Mouse (Mus musculus) liver, embryonic 14.5 days (tissue): ENCODE data around the gene Rtn4rl1. TPM values are rescaled to one million over a fixed set of nuclear protein-coding genes. Genes with fewer than 3 reads are reported as not detected.

Source experiments
- ATAC-seq: fragments of 200-750 bp; cut with Nextera tagmentation; 2 replicates; pipeline ENCODE4 v1.8.0; 2017; ENCODE audit warnings: moderate number of reproducible peaks, mild to moderate bottlenecking, moderate library complexity; ENCODE audit not compliant: insufficient read depth
- DNase-seq, 3 experiments: peaks; one replicate each; pipeline ENCODE4 v3.0.0-alpha.2; 2012 to 2013; ENCODE audit warnings: low read depth in 3 of 3, low spot score in 3 of 3
- H3K27ac ChIP-seq: fragments of 300-500 bp; sonication (generic); 2 replicates; pipeline ENCODE4 v1.5.1; 2014; ENCODE audit warnings: moderate library complexity, mild to moderate bottlenecking, control low read depth, inconsistent platforms
- H3K27me3 ChIP-seq: fragments of 300-500 bp; sonication (generic); 2 replicates; pipeline ENCODE4 v1.6.1; 2014; ENCODE audit warnings: mild to moderate bottlenecking, low read length, moderate library complexity; ENCODE audit not compliant: control insufficient read depth, insufficient read depth
- H3K36me3 ChIP-seq: fragments of 300-500 bp; sonication (generic); replicated peaks from 2 replicates; pipeline ENCODE4 v1.6.1; 2014; ENCODE audit warnings: low read depth; ENCODE audit not compliant: control insufficient read depth, insufficient read depth
- H3K4me1 ChIP-seq, 2 experiments: fragments of 200-500 bp in 1 of 2; fragments of 300-500 bp in 1 of 2; sonication (generic) in 1 of 2; replicated peaks; 2 replicates each; pipeline ENCODE4 v1.6.1; 2012 to 2014; ENCODE audit warnings: antibody characterized with exemption in 1 of 2, inconsistent platforms in 1 of 2, low read length in 1 of 2; ENCODE audit not compliant: control insufficient read depth in 2 of 2, insufficient read depth in 2 of 2
- H3K4me2 ChIP-seq: fragments of 300-500 bp; sonication (generic); 2 replicates; pipeline ENCODE4 v1.6.1; 2014; ENCODE audit warnings: low read depth, mild to moderate bottlenecking, control low read depth, moderate library complexity
- H3K4me3 ChIP-seq, 2 experiments: fragments of 200-500 bp in 1 of 2; fragments of 300-500 bp in 1 of 2; sonication (generic) in 1 of 2; 2 replicates each; pipeline ENCODE4 v1.5.1; 2012 to 2014; ENCODE audit warnings: low read depth in 2 of 2, low read length in 2 of 2, mild to moderate bottlenecking in 2 of 2, control low read depth in 1 of 2, inconsistent platforms in 1 of 2, moderate library complexity in 1 of 2; ENCODE audit not compliant: insufficient read depth in 1 of 2
- H3K9ac ChIP-seq: fragments of 300-500 bp; sonication (generic); replicated peaks from 2 replicates; pipeline ENCODE4 v1.6.1; 2014; ENCODE audit warnings: mild to moderate bottlenecking, control low read depth, moderate library complexity
- H3K9me3 ChIP-seq: fragments of 300-500 bp; sonication (generic); 2 replicates; pipeline ENCODE4 v1.6.1; 2016; ENCODE audit warnings: low read length, mixed read lengths; ENCODE audit not compliant: control insufficient read depth
- CTCF ChIP-seq: IDR thresholded peaks from 2 replicates; pipeline ENCODE4 v1.5.1; 2016; ENCODE audit warnings: antibody characterized with exemption, low read depth, control low read depth
- EP300 ChIP-seq: IDR thresholded peaks from 2 replicates; pipeline ENCODE4 v1.6.1; 2016; ENCODE audit warnings: antibody characterized with exemption, low read depth
- WGBS: fragments of 180-500 bp; shearing (Covaris S2); extraction: QIAGEN DNeasy Blood & Tissue Kit; methylation state at CpG from one replicate; pipeline ENCODE4 v1.1.7; 2014; ENCODE audit not compliant: insufficient replicate concordance; 5-methylcytosine and 5-hydroxymethylcytosine counted together
- polyA plus RNA-seq, 2 experiments: library from polyadenylated mRNA; depleted of rRNA in 1 of 2; stranded (reverse) in 1 of 2; unstranded in 1 of 2; fragments of >200 nt; fragmentation: Nextera tagmentation in 1 of 2; extraction: Ambion mirVana in 1 of 2; gene quantifications; 2 replicates each; pipeline versions ENCODE4 v1.2.1 to v1.2.3; 2012 to 2014

The Rtn4rl1 gene
- polyA plus RNA-seq, 2 experiments: 0.56 to 0.98 TPM

DNA sequence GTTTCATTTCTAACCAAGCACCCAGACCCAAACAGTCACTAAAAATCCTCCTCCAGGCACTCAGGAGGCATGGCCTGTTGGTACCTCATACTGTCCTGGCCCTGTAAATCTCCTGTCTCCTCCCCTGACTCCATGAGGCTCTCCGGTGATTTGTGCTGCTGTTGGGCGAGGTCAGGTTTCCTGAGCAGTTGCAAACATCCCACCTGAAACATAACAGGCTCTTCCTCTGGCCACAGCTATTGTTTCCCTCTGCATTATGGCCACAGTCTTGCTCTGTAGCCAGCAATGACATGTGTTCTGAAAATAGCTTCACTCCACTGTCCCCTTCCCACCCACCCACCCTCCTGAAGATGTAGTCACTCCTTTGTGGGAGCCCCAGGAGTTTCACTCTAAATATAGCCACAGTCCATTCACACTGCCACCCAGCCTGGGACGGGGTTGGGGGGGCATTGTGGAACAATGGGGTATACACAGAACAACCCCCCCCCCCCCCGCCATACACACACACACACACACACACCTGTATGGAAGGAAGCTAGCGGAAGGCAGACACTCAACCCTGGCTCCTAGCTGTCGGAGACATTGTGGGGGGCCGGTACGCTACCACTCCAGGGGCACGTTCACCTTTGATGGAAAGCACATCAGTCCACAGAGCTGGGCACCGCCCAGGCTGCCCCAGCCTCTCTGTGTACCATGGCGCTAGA is 45.1 kb upstream of the Rtn4rl1 start:
- no peak overlapping the region for H3K4me3 ChIP-seq
- 76% methylated on average over 11 of the region's 11 CpGs for WGBS
- H3K9me3 ChIP-seq: no peaks in the 10 kb centered on the region
- ATAC-seq (no peak), DNase-seq (no peak)
- no peak overlapping the region for H3K9ac ChIP-seq
- TF ChIP-seq CTCF (no peak), EP300 (no peak)
- H3K4me1 ChIP-seq: peaks cover 0 to 10% of the 10 kb centered on the region in 2 experiments; a peak in 2 of 4 replicates
- no peak overlapping the region for H3K27ac ChIP-seq
- H3K4me2 ChIP-seq: no peak overlapping the region
- no peaks in the 10 kb centered on the region for H3K27me3 ChIP-seq
- no peaks in the 10 kb centered on the region for H3K36me3 ChIP-seq

DNA sequence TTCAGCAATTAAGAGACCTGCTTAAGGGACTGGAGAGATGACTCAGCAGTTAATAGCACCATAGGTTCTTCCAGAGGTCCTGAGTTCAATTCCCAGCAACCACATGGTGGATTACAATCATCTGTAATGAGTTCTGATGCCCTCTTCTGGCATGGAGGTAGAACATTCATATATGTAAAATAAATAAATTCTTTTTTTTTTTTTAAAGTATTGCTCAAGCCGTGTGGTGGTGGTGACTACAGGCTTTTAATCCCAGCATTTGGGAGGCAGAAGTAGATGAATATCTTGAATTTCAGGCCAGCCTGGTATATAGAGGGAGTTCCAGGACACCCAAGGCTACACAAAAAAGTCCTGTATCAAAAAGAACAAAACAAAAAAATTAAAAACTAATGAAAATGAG is 43.2 kb upstream of the Rtn4rl1 start:
- ATAC-seq (no peak), DNase-seq (no peak)
- H3K9me3 ChIP-seq: no peaks in the 10 kb centered on the region
- H3K27ac ChIP-seq: no peak overlapping the region
- H3K36me3 ChIP-seq: no peaks in the 10 kb centered on the region
- no peak overlapping the region for H3K4me2 ChIP-seq
- H3K4me1 ChIP-seq: peaks cover 0 to 16% of the 10 kb centered on the region in 2 experiments; a peak in 2 of 4 replicates
- H3K27me3 ChIP-seq: no peaks in the 10 kb centered on the region
- H3K9ac ChIP-seq: no peak overlapping the region
- no peak for TF ChIP-seq CTCF
- no peak overlapping the region for H3K4me3 ChIP-seq
- 74% methylated on average over 1 of the region's 1 CpGs for WGBS

DNA sequence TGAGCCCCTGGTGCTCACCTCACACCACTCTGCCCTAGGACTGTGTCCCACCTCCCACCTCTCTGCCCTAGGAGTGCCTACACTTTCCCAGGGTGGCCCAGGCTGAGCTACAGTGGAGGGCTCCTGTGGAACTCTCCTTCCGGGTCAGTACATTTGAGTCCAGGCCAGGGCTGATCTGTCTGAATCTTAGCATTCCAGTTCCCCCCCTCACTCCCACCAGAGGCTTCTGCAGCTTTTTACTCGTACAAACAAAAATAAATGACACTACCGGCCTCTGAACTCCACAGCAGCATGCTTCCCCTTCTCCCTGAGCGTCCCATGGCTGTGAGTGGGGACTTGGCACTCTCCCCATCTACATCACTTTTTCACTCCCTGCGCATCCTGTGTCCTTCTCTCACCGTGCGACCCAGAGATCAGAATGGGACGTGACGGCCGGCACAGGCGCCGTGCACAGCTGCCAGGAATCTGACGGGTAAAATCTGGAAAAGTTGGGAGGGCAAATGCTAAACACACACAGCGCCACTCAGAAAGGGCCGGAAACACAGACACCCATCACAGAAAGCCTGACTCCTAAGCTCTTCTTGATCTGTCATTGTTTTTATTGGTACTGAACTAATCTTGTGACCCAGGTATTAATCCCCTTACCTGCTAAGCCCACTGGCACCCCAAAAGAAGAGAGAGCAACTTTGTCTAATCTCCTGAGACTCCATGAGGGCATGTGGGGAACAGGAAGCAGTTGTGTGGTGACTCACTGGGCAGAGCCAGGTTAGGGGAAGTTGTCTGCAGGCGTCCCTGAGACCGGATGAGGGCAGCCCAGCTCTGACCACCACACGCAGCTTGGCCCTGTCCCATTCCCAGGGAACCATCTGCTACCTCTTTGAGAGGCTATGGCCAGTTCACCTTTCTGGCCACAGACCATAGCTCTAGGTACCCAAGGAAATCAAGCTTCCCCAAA is 40.7 kb upstream of the Rtn4rl1 start:
- H3K4me3 ChIP-seq: no peak overlapping the region
- H3K27ac ChIP-seq: no peak overlapping the region
- peaks cover 0 to 19% of the 10 kb centered on the region in 2 experiments; a peak in 2 of 4 replicates for H3K4me1 ChIP-seq
- ATAC-seq (no peak), DNase-seq (no peak)
- WGBS: 56% methylated on average over 18 of the region's 18 CpGs
- no peak overlapping the region for H3K9ac ChIP-seq
- no peaks in the 10 kb centered on the region for H3K36me3 ChIP-seq
- H3K4me2 ChIP-seq: 0 out of 2 replicates have a peak overlapping the region, but pooled peaks have one; percentile 20
- TF ChIP-seq CTCF: no peak
- no peak for TF ChIP-seq EP300
- no peaks in the 10 kb centered on the region for H3K27me3 ChIP-seq
- no peaks in the 10 kb centered on the region for H3K9me3 ChIP-seq

DNA sequence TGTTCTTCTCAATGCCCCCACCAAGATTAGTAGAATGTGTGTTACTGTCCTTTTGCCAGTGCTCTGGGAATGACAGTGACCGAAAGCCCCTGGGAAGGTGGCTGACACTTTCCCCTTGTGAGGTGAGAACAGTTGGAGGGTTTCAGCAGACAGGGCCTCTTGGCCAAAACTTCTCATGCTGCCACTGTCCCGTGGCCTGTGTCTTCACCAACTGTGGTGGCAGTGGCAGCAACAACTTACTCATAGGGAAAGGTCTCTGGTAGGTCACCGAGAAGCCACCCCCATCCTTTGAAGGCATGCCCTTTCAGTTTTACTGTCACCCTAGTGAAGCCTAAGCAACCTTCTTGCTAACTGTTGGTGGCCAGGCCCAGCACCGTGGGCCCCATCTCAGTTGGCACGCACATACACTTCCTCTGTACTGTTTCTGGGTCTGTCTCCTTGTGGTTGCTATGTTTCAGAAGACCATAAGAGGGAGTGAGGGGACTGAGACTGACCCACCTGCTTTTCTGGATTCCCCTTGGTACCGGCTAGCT is 39.5 kb upstream of the Rtn4rl1 start:
- Histone ChIP-seq H3K27me3 (no peaks in the 10 kb centered on the region), H3K9me3 (no peaks in the 10 kb centered on the region), H3K4me2 (no peak overlapping the region), H3K9ac (no peak overlapping the region), H3K27ac (no peak overlapping the region), H3K4me3 (no peak overlapping the region), H3K4me1 (peaks cover 0 to 15% of the 10 kb centered on the region in 2 experiments; a peak in 2 of 4 replicates), H3K36me3 (no peaks in the 10 kb centered on the region)
- TF ChIP-seq EP300 (no peak), CTCF (peak; percentile 29; the same call in 1 of the 2 replicates)
- DNase-seq (no peak), ATAC-seq (no peak)
- 40% methylated on average over 6 of the region's 6 CpGs for WGBS

DNA sequence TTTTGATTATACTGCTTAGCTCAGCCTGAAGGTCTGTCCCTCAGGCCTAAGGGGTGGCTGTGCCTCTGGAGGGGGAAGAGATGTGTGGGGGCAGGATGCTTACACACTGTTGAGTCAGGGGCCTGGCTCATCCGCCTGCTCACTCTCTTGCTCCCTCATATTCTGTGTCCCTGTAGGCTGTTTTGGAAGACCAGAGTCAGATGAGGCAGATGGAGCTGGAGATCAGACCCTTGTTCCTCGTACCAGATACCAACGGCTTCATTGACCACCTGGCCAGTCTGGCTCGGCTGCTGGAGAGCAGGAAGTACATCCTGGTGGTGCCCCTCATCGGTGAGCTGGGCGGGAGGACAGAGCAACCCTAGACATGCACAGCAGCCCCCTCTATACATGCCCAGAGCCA is 37.6 kb upstream of the Rtn4rl1 start:
- peaks cover 0 to 15% of the 10 kb centered on the region in 2 experiments; a peak in 2 of 4 replicates for H3K4me1 ChIP-seq
- DNase-seq (no peak), ATAC-seq (no peak)
- no peaks in the 10 kb centered on the region for H3K9me3 ChIP-seq
- no peak overlapping the region for H3K9ac ChIP-seq
- H3K36me3 ChIP-seq: no peaks in the 10 kb centered on the region
- no peak overlapping the region for H3K4me3 ChIP-seq
- 61% methylated on average over 6 of the region's 6 CpGs for WGBS
- no peak overlapping the region for H3K4me2 ChIP-seq
- no peaks in the 10 kb centered on the region for H3K27me3 ChIP-seq
- H3K27ac ChIP-seq: no peak overlapping the region
- no peak for TF ChIP-seq EP300
- no peak for TF ChIP-seq CTCF
